Mouse (Mus musculus) testis, adult 2 months (tissue): ENCODE measurements around the gene Cmc2.
A peak's percentile ranks its signal among the peaks of the same experiment; 100 is the strongest.

Source experiments
- CTCF ChIP-seq: fragments of 200-500 bp; IDR thresholded peaks from 2 replicates; pipeline ENCODE4 v1.5.1; 2012; ENCODE audit warnings: low read depth, mild to moderate bottlenecking, inconsistent platforms, low read length, moderate library complexity; ENCODE audit not compliant: control insufficient read depth, insufficient read depth, insufficient replicate concordance
- POLR2A ChIP-seq: fragments of 200-500 bp; IDR thresholded peaks from 2 replicates; pipeline ENCODE4 v1.6.1; 2012; ENCODE audit warnings: low read depth, mild to moderate bottlenecking, inconsistent platforms, low read length, moderate library complexity; ENCODE audit not compliant: control insufficient read depth

DNA sequence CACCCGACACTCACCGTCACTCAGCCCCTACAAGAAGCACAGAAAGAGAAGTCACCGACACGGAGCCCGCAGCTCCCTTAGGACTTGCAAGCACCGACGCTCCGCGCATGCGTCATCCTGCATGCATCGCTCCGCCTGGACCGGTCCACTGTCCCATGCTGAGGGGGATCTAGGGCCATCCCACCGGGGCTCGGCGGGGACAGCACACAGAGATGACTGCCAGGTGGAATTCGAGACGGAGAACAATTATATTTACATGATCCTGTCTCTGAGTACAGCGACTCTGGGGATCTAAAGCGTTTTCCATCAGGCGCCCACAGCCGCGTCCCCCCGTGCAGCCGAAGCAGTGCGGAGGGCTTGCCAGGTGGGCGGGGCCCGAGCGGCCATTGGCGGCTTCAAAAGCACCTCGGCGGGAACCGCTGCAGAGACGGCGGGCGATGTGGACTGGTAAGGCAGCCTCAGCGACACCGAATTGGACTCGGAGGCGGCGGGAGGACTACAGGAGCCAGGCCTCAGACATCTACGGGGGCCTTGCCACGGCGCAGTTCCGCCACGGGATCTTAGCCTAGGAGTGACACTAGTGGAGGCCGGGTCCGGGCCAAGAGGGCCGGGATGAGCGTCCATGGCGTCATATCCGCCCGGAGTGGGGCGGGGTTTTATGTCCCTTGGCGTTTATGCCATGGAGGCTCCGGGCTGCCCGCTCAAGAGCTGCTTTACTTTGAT, at the start of gene Cmc2, which contains the start of gene Cenpn:
- TF ChIP-seq POLR2A (peak; percentile 57), CTCF (no peak)
